Mouse (Mus musculus) heart, postnatal 0 days (tissue): ENCODE data around the gene Fes.

Source experiments
- CTCF ChIP-seq: IDR thresholded peaks from 2 replicates; pipeline ENCODE4 v1.5.1; 2016; ENCODE audit warnings: antibody characterized with exemption, control low read depth, low read depth
- EP300 ChIP-seq: IDR thresholded peaks from 2 replicates; pipeline ENCODE4 v1.6.1; 2016; ENCODE audit warnings: antibody characterized with exemption, low read depth

DNA sequence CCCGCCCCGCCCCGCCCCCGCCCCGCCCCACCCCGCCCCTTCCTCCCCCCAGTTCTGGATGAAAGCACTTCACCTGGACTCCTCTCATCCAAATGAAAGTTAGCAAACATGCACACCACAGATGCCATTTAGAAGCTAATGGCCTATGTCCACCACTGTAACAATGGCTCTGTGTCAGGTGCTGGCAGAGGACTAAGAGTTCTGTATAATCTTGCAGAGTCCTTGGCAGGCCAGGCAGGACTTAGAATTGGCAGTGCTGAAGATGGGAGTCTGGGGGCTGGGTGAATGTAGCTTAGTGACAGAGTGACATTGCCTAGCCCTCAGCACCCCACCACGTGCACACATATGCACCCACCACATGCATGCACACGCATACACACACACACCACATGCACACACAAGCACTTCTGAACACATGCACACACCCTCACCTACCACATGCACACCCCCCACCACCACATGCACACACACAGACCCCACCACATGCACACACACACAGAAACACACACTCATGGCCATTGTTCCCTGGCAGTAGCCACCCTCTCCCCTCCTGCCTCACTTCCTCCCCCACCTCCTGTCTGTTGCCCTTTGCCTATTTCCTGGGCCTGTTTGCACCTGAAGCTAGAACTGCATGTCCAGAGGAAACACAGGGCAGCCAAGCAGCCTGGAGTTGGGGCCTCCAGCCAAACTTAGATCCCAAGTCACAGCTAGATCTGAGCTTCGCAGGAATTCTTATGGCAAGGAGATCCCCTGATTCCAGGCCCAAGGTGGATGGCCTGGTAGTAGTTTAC, 26.0 kb upstream of the Fes start:
- TF ChIP-seq CTCF (no peak), EP300 (no peak)
